Mouse (Mus musculus) gastrocnemius, postnatal 4 days (tissue): Measurements from ENCODE around the gene Cdc42ep2. TPM values are rescaled to one million over a fixed set of nuclear protein-coding genes. Genes with fewer than 3 reads are reported as not detected.
"Not testable (repeated sequence)": the region's sequence is repeated elsewhere in the genome, so short reads cannot be mapped to it uniquely, and the experiment has no call there.

ENCODE experiments used
- DNase-seq, 2 experiments: peaks; one replicate each; pipeline ENCODE4 v3.0.0; 2021 to 2022; ENCODE audit warnings: low spot score in 2 of 2, mixed read lengths in 2 of 2
- total RNA-seq, 2 experiments: library from RNA; stranded (reverse); gene quantifications; 2 replicates each; pipeline ENCODE4 v1.2.3; 2021

Cdc42ep2 gene
- total RNA-seq, 2 experiments from 2014 or later = 23.1 to 27.4 TPM

GRCm38 (mm10) chr19:5913007-5913719 lies 11.5 kb downstream of the Cdc42ep2 start, which contains the start of gene Dpf2:
Dpf2 (minus strand) TSS chr19:5913010.
- no peak for DNase-seq

- DNase-seq = peak; percentile 97 to 99
These were observed 12.3 kb downstream of the Cdc42ep2 start for GRCm38 (mm10) chr19:5912103-5913006.

DNA sequence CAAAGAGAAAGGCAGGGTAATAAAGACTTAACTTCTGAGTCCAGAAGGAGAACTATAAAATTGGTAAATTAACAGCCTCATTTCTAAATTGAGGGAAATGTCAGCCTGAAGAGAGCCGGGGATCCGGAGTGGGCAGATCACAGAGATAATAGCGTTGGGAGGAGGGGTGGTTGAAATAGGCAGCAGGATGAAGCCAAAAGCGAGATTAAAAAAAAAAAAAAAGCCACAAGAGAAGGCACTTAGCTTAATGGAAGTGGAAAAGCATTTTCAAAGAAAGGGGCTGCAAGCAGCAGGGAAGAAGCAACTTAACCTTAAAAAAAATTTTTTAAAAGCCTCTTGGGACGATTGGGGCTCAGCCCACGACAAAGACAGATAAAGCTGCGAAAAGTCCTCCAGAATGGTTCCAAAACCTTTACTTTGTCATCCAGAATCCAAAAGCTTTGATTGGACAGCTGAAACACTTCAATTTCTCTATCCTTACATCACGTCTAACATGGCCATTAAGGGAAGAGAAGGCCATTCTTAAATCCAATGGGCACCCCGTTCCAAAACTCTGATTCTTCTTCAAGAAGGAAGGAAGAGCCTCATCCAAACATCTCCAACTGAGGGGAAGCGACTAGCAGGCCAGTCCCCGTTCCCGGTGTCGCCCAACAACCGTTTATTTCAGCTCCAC lies 13.1 kb downstream of the Cdc42ep2 start:
- DNase-seq = no peak

- no peak for DNase-seq
These were observed 14.4 kb downstream of the Cdc42ep2 start for GRCm38 (mm10) chr19:5910221-5910620.

- DNase-seq = no peak
These were observed 17.3 kb downstream of the Cdc42ep2 start for GRCm38 (mm10) chr19:5907275-5907674.

DNA sequence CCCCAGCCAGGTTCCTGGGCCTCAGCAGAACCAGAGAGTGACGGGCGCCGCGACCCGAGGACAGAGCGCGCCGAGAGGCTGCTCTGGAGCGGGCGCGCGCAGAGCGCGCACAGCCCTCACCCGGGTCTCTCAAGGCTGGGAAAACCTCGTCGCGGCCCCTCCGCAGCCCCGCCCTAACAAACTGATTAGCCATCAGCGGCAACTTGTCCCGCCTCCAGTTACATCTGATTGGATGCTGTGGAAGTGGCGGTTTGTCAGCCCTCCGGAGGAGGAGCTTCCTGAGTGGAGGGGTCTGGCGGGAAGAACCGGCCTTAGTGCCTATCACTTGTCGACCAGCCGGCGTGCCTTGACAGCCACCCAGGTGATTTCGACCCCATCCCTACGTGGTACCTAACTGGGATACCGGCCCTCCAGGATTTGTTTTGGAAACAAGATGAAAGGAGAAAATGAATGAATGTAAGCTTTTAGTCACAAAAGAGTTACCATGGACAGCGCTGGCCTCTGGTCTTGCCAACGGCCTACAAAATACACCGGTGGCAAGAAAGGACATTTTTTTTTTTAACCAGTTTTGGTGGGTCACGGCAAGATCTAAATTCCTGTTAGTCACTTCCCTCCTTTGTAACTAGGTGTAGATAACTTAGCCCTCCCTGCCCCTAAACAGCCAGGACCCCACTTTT lies 30.5 kb downstream of the Cdc42ep2 start, which contains the start of gene Tigd3:
Gene Tigd3 (minus strand): TSS at position 148 of the 677 bp plus-strand sequence.
- peak; percentile 87 to 96 for DNase-seq

DNA sequence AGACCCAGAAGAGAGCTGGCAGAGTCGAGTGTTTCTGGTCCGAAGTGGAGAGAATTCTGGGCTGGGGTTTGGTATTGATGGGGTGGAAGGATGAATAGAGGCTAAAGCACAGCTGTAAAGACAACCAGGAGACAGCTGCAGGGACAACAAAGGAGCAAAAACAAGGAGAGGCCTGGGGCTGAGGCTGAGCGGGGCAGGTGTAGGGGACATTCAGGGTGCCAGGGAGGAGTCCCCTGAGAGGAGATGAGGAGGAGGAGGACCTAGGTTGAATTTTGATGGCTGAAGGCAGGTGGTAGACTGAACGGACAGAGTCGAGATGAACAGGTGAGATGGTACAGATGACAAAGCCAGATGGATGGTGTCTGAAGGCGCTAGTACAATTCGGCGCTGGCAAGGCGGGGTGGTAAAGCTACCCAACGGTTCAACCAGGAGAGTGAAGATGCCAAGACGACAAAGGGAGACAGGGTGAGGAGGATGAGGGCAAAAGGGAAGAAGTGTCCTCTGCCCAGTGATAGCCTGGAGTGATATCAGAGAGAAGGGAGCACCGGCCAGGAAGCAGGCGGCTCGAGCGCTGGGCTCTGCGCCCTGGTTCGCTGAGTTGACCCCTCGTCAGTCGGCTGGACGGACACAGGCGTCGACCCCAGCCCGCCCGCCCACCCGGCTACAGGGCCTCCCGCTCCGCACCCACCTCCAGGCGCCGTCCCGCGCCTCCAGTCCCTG lies 31.2 kb downstream of the Cdc42ep2 start:
- DNase-seq = no peak

DNA sequence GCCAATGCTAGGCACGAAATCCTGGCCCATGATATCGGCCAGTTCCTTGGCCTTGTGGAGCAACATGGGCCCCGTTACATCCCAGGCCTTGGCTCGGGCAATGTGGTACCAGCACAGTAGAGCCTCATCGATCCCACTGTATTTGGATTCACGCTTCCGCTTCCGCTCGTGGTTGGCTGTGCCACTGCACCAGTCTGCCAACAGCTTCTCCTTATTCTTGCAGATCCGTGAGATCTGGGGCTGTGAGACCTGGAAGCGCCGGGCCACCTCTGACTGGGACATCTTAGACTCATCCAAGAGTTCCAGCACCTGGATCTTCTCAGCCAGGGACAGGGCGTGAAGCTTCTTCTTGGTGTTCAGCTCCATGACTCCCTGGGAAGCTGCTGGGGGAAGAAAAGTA lies 31.9 kb downstream of the Cdc42ep2 start:
- no peak for DNase-seq

DNA sequence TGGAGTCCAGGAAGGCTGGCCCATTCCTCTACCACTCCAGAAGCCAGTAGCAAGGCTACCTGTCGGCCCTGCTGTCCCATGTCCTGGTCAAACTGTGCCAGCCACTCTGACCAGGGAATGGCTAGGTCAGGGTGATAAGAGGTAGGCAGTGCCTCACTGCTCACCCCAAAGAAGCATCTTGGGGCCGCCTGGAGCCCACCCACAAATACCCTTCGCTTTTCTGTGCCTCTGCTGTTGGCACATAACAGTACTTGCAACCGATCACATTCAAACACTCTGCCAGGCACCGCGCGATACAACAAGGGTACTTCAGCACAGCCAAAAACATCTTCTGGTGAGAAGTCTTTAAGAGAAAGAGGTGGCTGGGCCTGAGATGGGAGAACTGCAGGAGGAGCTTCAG lies 32.4 kb downstream of the Cdc42ep2 start:
- DNase-seq = no peak

- DNase-seq = no peak
These were observed 32.9 kb downstream of the Cdc42ep2 start for GRCm38 (mm10) chr19:5891521-5892258.

- DNase-seq = no peak
These were observed 35.4 kb downstream of the Cdc42ep2 start for GRCm38 (mm10) chr19:5889211-5889610.

DNA sequence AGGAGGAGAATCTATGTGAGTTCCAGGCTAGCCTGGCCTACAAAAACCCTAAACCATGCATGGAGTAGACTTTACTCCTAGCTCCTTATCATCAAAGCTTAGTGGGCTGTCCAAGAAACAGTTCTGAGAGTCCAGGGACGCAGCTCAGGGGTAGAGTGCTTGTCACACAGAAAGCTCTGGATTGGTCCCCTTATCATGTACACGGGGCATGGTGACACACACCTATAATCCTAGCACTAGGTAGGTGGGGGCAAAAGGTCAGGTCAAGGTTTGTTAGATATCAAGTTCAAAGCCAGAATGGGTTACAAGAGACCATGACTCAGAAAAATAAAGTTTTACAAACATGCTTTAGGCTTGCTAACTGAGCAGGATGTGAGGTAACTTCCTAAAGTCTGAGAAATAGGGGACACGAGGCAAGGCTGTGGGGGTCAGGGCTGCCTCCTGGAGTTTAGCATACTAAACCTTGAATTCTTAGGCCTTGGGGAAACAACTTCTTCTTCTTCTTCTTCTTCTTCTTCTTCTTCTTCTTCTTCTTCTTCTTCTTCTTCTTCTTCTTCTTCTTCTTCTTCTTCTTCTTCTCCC lies 37.3 kb downstream of the Cdc42ep2 start:
- DNase-seq = no peak

DNA sequence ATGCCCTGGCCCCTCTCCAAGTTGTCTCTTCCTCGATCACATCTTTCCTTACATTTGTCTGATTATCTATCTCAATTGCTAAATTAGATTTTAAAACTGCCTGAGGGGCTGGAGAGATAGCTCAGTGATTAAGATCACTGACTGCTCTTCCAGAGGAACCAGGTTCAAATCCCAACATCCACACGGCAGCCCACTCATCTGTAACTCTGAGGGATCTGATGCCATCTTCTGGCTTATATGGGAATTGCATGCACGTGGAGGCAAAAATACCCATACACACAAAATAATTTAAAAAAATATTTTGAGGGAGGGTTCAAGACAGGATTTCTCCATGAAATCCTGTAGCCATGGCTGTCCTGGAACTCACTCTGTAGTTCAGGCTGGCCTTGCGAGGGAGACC lies 38.8 kb downstream of the Cdc42ep2 start:
- no peak for DNase-seq

DNA sequence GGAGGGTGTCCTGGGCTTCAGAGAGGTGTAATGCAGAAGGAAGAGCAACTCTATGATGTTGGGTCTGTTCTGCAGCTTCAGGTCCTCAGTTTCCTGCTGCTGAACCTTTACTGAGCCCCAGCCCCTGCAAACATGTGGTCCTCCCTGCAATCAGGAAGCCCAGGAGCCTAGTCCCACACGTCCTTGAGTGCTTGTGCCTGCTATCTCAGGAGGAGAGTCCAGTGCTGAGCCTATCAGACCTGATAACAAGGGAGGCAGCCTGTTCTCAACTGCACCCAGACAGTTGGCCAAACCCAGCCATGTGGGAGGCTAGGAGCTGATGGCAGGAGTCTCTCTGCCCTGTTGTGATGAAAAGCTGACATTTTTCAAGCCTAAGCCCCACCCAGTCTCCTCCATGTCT lies 40.7 kb downstream of the Cdc42ep2 start:
- no peak for DNase-seq

GRCm38 (mm10) chr19:5882079-5882478 lies 42.5 kb downstream of the Cdc42ep2 start:
- DNase-seq = not testable (repeated sequence)

- DNase-seq = no peak
These were observed 43.5 kb downstream of the Cdc42ep2 start for GRCm38 (mm10) chr19:5881155-5881554.

- DNase-seq = no peak
These were observed 44.9 kb downstream of the Cdc42ep2 start for GRCm38 (mm10) chr19:5879735-5880134.

DNA sequence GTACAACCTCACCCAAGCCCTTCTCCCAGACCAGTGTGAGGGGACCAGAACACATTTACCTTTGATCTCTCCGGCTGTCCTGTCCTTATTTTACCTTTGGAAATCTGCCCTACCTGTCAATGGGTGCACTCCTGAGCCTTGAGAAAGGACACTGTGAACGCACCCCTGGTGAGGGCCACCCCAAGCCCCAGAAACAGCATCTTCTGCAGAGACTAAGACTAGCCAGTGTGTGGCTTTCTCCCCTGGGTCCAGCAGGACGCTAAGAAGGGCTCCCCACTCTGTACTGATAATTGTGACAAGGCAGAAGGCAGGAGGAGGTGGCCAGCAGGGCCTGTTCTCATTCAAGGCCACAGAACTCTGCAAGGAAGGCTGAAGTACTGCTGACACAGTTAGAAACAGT lies 45.7 kb downstream of the Cdc42ep2 start:
- DNase-seq = no peak

DNA sequence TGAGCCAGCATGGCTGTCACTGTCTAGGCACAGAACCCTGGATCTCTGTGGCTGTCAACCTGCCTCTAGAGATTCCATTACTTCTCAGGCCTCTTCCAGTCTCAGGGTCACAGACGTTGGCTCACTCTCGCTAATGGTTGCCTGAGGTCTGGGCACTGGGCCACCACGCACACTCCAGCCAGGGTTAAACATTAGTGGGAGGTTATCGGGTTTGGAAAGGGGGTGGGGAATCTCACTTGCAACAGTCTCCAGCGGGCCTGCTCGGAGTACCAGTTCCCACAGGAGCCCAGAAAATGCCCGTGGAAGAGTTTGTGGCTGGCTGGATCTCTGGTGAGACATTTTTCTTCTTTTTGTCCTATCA lies 46.3 kb downstream of the Cdc42ep2 start:
- DNase-seq = no peak
